Mouse (Mus musculus): ENCODE measurements around the gene Hoga1.
"Not testable (repeated sequence)": the region's sequence is repeated elsewhere in the genome, so short reads cannot be mapped to it uniquely, and the experiment has no call there.

The Hoga1 gene

GRCm38 (mm10) chr19:42069241-42069525 is 23.8 kb downstream of the Hoga1 start:
- no peak for DNase-seq (ENCODE audit: low spot score in 2 of 2)

- DNase-seq (ENCODE audit: low spot score in 2 of 2), result no peak
Observed at GRCm38 (mm10) chr19:42071221-42071620, 25.8 kb downstream of the Hoga1 start.

GRCm38 (mm10) chr19:42071886-42072608 is 26.6 kb downstream of the Hoga1 start:
- DNase-seq (ENCODE audit: low spot score in 2 of 2), result no peak

GRCm38 (mm10) chr19:42072802-42073201 is 27.4 kb downstream of the Hoga1 start:
- DNase-seq (ENCODE audit: low spot score in 2 of 2), result no peak

- no peak for DNase-seq (ENCODE audit: low spot score in 2 of 2)
Observed at GRCm38 (mm10) chr19:42075051-42075450, 29.6 kb downstream of the Hoga1 start.

- no peak for DNase-seq (ENCODE audit: low spot score in 2 of 2)
Observed at GRCm38 (mm10) chr19:42075992-42076391, 30.6 kb downstream of the Hoga1 start.

- no peak for DNase-seq (ENCODE audit: low spot score in 2 of 2)
Observed at GRCm38 (mm10) chr19:42078566-42078965, 33.2 kb downstream of the Hoga1 start.

GRCm38 (mm10) chr19:42079006-42079405 is 33.6 kb downstream of the Hoga1 start:
- no peak for DNase-seq (ENCODE audit: low spot score in 2 of 2)

GRCm38 (mm10) chr19:42079950-42080349 is 34.5 kb downstream of the Hoga1 start:
- no peak for DNase-seq (ENCODE audit: low spot score in 2 of 2)

- DNase-seq (ENCODE audit: low spot score in 2 of 2), result no peak
Observed at GRCm38 (mm10) chr19:42080469-42080868, 35.1 kb downstream of the Hoga1 start.

- DNase-seq (ENCODE audit: low spot score in 2 of 2), result not testable (repeated sequence)
Observed at GRCm38 (mm10) chr19:42081613-42082012, 36.2 kb downstream of the Hoga1 start.

- DNase-seq (ENCODE audit: low spot score in 2 of 2), result no peak
Observed at GRCm38 (mm10) chr19:42085690-42086089, 40.3 kb downstream of the Hoga1 start.

GRCm38 (mm10) chr19:42086166-42086565 is 40.8 kb downstream of the Hoga1 start, which contains the start of gene Morn4:
TSS of gene Morn4 (minus strand) at chr19:42086357.
- DNase-seq (ENCODE audit: low spot score in 2 of 2), result peak; percentile 89 to 93

- peak; percentile 16 to 35 for DNase-seq (ENCODE audit: low spot score in 2 of 2)
Observed at GRCm38 (mm10) chr19:42089103-42089747, 43.8 kb downstream of the Hoga1 start.

- peak; percentile 100 for DNase-seq (ENCODE audit: low spot score in 2 of 2)
Observed at GRCm38 (mm10) chr19:42089748-42090595, 44.6 kb downstream of the Hoga1 start, which contains the start of gene Pi4k2a. TSS of gene Pi4k2a (plus strand) at chr19:42090470.

GRCm38 (mm10) chr19:42090637-42091141 is 45.3 kb downstream of the Hoga1 start:
- peak; percentile 9 to 15 for DNase-seq (ENCODE audit: low spot score in 2 of 2)

- no peak for DNase-seq (ENCODE audit: low spot score in 2 of 2)
Observed at GRCm38 (mm10) chr19:42099406-42099805, 54.0 kb downstream of the Hoga1 start.

- no peak for DNase-seq (ENCODE audit: low spot score in 2 of 2)
Observed at GRCm38 (mm10) chr19:42104681-42105080, 59.3 kb downstream of the Hoga1 start.

- no peak for DNase-seq (ENCODE audit: low spot score in 2 of 2)
Observed at GRCm38 (mm10) chr19:42115783-42116335, 70.4 kb downstream of the Hoga1 start.

- DNase-seq (ENCODE audit: low spot score in 2 of 2), result no peak
Observed at GRCm38 (mm10) chr19:42118142-42118541, 72.7 kb downstream of the Hoga1 start.

- DNase-seq (ENCODE audit: low spot score in 2 of 2), result no peak
Observed at GRCm38 (mm10) chr19:42118596-42118995, 73.2 kb downstream of the Hoga1 start.

- no peak for DNase-seq (ENCODE audit: low spot score in 2 of 2)
Observed at GRCm38 (mm10) chr19:42120451-42120850, 75.0 kb downstream of the Hoga1 start.
